Mouse (Mus musculus) heart, adult 2 months (tissue): Measurements from ENCODE around the gene Aire.

Experiments
- CTCF ChIP-seq: fragments of 200-600 bp; IDR thresholded peaks from 2 replicates; pipeline ENCODE4 v1.8.1; 2022; ENCODE audit warnings: antibody characterized with exemption, mild to moderate bottlenecking, moderate library complexity
- POLR2A ChIP-seq: fragments of 200-500 bp; IDR thresholded peaks from 2 replicates; pipeline ENCODE4 v1.6.1; 2011; ENCODE audit warnings: mild to moderate bottlenecking, low read depth, low read length, control low read depth; ENCODE audit not compliant: insufficient read depth

- TF ChIP-seq POLR2A: no peak
- no peak for TF ChIP-seq CTCF
Measured at GRCm38 (mm10) chr10:78054633-78055565, 11.5 kb upstream of the Aire start.
